Mouse (Mus musculus): ENCODE data around the gene Adh4.
A peak's percentile ranks its signal among the peaks of the same experiment; 100 is the strongest.
"Not testable (repeated sequence)": the region's sequence is repeated elsewhere in the genome, so short reads cannot be mapped to it uniquely, and the experiment has no call there.

The Adh4 gene

DNA sequence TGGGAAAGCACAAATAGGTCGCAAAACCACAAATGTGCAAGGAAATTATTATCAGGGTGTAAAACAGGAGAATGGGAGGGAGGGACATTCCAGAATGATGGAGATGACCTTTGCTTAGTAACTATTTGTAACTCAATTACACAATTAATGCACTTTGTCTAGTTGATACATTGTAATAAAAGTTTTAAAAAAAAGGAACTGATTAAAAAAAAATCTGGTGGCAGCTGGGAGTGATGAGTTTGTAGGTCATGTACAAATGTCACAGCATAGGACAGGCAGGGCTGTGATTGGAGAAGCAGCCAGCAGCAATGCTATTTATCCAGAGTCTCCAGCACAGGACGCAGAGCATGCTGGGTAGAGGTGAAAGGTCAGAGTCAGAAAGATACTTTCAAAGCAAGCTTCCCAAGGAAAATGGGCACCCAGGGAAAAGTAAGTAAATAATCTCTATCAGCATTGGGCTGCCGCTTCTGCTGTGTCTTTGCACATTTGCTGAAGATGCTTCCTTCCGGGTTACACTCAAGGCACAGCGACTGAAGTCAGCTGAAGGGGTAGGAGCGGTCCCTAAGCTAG, at the start of gene Adh4:
Gene Adh4, plus strand, starts transcription at position 346 of the 570 bp plus-strand sequence.
- peak; percentile 21 for DNase-seq (ENCODE audit: inconsistent ontology term)

DNA sequence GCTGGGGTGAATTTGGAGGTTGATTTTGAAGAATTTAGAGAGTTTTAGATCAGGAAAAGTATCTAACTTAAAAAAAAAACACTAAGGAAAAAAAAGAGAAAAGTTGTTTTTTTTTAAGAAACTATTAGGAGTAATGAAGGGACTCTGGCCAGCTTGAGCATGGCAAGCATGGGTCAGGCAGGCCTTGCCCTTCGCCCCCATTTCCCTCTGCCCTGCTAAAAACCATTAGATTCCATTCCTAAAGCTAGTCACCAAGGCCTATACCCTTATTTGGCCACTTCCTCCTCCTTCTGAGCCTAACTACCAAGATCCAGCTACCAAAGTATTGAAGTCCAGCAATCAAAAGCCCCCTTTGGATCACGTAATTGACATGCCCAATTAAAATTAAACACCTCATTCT, 49.1 kb upstream of the Adh4 start:
- no peak for DNase-seq (ENCODE audit: inconsistent ontology term)

DNA sequence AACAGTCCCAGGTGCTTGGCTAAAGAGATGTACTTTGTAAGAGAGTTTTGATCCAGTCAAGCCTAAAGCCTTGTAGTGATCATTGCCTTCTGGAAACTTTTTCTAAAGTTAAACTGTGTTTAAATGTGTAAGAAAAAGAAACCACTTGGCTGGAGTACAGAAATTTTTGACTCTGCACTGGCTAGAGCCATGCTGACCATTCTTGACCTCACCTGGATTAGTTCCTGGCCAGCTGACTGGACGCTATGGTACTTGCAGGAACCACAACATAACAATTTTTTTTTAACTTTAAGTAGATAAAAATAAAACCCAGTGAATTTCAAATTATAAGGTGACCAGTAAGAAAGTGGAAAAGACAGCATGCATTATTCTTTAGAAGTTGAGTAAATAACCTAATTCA, 45.7 kb upstream of the Adh4 start:
- no peak for DNase-seq (ENCODE audit: inconsistent ontology term)

DNA sequence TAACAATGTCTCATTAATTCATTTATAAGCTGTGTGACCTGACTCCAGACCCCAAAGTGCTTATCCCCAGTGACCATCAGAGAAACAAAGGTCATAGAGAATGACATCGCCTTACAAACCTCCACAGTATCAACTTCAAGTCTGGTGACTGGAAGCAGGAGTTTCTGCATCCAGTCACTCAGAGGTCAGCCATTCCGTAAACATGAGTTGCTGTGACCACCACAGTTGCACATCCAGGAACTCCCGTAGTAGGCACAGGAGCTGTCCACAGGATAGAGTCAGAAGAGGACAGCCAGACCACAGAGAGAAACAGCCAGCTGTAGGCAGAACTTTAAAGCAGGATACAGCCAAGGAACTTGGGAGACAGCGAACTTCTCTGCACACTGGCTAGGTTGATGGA, 45.0 kb upstream of the Adh4 start:
- DNase-seq (ENCODE audit: inconsistent ontology term), result not testable (repeated sequence)

DNA sequence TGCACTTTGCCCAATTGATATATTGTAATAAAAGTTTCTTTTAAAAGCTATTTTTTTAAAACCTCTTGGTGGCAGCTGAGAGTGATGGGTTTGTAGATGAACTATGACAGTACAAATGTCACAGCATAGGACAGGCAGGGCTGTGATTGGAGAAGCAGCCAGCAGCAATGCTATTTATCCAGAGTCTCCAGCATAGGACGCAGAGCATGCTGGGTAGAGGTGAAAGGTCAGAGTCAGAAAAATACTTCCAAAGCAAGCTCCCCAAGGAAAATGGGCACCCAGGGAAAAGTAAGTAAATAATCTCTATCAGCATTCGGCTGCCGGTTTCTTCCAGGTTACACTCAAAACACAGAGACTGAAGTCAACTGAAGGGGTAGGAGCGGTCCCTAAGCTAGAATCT, 41.3 kb upstream of the Adh4 start:
- DNase-seq (ENCODE audit: inconsistent ontology term), result no peak

DNA sequence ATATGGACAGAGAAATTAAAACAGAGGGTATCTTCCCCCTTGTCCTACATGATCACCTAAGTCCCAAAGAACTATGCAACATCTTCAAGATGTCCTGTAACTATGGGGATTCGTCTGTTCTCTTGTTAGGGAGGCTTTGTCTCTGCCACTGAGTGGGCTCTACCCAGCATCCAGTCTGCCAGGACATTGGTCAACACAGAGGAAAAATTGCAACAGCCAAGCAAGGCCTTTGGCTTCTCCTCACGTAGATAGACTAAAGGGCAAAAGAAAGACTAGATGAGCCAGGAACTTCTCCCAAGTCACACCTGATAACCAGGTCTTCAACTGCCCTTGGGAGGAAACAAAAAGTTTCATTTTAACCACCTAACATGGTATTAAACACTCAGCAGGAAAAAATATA, 40.1 kb upstream of the Adh4 start:
- DNase-seq (ENCODE audit: inconsistent ontology term), result no peak

DNA sequence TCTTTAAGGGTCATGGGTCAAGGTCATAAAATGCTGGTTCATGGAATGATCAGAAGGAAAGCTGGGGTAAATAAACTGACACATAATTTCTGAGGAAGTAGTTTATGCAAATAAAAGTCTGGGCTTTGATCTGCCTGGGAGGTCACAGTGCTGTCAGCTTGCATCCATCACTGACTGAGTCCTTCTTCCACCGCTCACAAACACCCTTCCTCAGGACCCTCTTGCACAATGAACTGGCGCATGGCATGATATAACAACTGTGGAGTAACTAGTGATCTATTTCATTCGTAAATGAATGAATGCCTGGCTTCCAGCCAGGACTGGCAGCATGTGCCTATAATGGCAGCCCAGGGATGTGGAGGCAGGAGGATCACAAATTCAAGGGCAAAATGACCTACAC, 34.1 kb upstream of the Adh4 start:
- peak; percentile 27 for DNase-seq (ENCODE audit: inconsistent ontology term)

DNA sequence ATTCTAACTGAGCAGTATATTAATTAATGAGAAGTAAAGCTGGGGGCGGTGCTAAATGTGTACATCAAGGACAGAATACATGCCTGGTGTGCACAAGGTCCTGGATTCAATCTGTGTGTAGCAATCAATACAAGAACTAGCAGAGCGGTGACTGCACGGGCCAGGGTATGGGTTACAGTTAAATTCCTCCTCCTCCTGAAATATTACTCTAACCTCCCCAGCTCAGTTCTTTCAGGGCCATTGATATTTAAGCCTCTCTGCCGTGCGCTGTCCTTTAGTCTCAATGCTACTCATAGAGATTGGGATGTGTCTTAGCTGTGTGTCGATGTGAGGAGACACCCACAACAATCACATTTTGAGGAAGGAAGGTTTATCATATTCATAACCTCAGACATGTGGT, 28.1 kb upstream of the Adh4 start:
- no peak for DNase-seq (ENCODE audit: inconsistent ontology term)

DNA sequence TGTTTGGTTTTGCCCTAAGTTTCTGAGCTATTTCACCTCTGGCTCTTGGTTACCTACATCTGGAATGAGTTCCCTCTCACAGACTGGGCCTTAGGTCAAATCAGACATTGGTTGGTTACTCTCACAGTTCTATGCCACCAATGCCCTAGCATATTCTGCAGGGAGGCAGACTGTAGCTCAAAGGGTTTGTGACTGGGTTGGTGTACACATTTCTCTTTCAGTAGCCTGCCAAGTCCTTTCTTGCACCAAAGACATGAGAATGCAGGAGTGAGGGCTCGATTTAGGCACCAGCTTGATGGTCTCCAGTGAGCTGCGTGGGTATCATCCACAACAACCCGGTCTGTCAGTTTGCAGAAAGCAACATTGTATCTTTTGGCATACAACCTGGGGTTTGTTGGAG, 10.4 kb upstream of the Adh4 start:
- DNase-seq (ENCODE audit: inconsistent ontology term), result no peak

DNA sequence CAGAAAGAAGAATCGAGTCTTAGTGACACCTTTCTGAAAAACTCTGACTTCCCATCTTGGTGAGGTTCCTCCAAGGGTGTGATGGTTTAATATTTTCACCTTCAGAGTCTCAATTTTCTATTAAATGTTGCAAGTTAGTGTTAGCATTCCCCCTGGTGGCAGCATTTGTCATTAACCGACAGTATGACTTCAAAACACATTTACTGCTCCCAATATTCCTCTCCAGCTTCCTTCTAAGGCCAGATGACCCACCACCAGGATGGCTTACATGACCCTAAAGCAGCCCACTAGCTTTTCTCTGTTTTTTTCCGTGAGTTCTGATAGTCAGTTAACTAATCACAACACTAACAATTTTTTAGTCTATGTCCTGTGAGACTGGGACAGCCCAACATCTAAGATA, 9.9 kb upstream of the Adh4 start:
- DNase-seq (ENCODE audit: inconsistent ontology term), result peak; percentile 27

DNA sequence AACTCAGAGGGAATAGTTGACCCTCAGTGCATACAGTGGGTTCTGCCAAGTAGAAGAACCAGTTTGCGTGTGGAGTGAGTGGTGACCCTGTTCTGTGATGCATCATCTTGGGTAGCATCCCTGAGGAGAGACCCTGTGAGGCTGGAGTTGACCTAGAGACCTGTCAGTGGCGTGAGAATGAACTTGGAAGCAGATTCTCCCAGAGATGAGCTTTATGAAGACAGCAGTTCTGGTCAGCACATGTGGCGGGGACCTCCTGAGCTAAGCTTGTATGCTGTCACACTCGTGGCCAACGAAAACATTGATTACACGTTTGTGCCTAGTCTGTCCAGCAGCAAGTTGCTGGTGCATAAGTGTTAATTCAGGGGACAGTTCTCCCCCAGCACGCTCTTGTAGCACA, 9.4 kb upstream of the Adh4 start:
- DNase-seq (ENCODE audit: inconsistent ontology term), result no peak

DNA sequence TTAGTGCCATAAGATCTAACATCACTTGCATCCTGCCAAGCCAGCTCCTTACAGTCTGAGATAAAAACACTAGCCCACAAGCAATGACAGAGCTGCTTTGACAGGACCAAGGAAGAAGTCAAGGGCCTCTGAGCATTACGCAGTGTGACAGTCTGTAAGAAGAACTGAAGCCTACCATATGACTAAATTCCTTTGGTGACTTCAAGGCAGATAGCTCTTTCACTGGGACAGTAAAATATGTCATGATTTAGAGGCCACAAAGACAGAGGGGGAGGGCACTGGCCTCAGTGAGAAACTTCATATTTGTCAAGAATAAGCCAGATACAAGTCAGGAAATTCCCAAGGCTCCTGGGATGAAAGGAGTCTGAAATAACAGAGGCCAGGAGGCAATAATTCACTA, 7.3 kb upstream of the Adh4 start:
- DNase-seq (ENCODE audit: inconsistent ontology term), result no peak

DNA sequence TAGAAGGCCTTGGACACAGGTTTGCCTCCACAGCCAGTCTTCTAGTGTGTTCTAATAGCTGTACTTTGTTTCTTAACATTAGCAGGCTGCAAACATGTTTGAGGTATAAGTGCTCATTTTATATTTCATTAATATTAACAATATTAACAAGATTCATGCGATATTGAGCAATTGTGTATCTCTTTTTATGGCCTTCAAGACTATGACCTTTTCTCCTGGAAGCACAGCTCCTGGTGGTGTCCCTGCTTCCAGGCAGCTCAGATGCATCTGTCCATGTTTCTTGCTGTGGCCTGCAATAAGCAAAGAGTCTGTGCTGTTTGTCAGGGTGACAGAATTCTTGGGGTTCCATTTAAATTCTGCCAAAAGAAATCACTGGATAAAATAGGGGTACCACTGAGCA, 5.7 kb upstream of the Adh4 start:
- DNase-seq (ENCODE audit: inconsistent ontology term), result no peak

DNA sequence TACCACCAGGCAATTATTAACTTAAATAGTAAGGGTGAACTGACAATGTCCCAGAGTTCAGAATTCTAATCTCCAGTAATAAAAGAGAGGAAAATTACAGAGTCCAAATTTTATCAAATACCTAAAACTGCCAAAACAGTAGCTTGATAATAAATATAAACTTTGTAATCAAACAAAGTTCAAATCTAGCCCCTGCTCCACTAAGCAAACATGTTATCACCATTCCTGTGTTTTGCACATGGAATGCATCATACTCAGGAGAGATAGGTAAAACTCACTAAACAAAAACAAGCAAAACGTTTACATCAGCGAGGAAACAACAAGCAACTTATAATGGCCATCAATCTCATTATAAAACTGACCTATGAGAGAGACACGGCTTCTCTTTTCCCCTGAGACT, 5.1 kb upstream of the Adh4 start:
- no peak for DNase-seq (ENCODE audit: inconsistent ontology term)

DNA sequence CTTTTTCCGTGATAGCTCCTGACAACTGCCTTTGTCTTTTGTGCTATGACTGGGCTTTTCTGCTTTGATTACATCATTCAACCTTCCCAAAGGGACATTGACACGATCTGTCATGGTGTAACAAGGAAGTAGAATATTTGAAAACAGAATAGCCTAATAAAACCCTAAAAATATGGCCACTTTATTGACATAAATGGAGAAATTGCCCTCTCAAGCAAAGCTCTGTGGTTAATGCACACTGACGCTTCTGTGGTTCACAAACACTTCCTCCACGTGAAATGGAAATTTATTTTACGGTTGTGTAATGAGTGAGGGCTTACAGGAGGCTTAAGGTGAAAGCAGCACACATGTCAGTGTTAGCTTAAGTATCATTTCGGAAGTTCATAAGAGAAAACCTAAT, 4.1 kb downstream of the Adh4 start:
- DNase-seq (ENCODE audit: inconsistent ontology term), result no peak

DNA sequence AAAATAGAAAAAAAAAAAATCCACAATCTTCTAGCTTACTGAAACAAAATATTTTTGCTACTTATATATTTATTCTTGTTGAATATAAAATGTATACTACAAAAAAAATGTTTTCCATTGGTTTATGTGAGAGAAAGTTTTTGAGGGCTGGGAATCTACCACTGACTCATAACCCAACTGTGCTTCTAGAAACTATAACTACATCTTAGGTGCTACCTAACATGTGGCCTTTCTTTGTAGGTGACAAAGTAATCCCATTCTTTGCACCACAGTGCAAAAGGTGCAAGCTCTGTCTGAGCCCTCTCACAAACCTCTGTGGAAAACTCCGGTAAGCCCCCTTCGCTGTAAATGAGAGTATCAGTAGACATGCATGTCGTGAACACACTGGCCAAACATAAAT, 5.1 kb downstream of the Adh4 start:
- no peak for DNase-seq (ENCODE audit: inconsistent ontology term)

DNA sequence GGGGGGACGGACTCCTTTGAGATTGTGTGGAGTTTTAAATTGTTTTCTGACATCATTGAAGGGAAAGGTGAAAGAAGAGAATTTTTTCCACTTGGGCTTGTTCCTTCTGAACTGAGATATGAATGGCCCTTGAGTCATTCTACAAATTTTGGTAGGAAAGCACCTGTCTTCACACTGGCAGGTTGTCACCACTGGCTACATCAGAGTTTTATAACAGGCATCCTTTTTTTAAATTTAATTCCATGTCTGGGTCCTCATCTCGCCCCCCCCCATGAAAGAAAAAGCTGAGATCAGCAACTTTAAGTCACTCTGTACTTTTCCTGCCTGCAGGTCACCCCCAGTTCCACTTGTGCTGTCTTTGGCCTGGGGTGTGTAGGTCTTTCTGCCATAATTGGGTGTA, 8.4 kb downstream of the Adh4 start:
- no peak for DNase-seq (ENCODE audit: inconsistent ontology term)

DNA sequence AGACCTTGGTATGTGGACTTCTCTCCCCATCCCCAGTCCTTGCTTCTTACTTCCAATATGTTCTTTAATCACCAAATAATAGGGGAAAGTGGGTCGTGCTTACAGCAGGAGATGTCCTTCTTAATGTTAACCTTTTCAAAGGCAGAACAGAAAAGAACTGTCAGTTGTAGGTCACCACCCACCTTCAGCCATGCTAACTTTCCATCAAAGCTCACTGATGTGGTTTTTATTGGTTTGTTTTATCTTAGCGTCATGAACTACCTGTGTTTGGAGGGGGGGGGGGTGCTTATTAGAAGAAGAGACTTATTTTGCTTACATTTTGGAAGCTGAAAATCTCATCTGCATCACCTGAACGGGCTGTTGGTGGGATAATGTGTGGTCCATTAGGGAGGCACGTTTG, 9.0 kb downstream of the Adh4 start:
- no peak for DNase-seq (ENCODE audit: inconsistent ontology term)

DNA sequence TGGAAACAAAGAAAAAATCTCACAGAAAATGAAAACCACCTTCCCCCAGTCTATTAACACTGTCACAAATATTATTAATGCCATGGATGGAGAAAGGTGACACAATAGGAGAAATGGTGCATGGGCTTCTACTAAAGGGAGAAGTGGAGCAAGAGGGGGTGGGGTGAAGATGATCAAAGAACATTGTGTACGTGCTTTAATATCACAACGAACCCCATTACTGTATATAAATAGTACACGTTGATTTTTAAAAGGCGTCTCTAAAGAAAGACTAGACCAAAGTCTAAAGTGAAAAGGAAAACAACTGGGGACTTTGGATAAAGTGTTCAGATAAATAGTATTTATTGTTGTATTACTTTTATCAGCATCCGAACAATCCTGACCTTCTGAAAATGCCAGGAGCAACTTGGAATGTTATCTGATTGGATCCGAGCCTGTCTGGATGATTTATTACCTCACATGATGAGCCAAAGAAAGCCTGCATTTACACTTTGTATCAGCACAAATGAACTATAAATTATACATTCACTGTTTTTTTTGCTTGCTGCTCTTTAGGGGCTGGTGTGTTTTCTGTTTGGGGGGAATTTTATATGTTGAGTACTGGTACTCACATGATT, 15.2 kb downstream of the Adh4 start:
- no peak for DNase-seq (ENCODE audit: inconsistent ontology term)

DNA sequence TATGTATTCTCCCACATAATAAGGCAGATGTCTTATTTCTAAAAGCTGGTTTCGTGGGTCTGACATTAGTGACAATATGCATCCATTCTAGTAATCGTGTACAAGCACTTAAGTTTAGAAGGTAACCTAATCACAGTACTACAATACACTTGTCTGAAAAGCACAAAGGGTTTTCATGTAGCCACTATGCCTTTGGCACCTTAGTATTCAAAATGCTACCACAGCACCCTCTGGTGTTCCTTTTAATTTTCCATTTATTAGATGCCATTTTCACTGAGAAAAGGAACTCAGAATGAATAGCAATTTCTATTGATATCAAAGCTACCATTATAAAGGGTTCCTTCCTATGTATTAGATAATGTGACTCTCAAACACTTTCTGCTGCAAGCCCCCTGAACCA, 16.6 kb downstream of the Adh4 start:
- DNase-seq (ENCODE audit: inconsistent ontology term), result no peak

DNA sequence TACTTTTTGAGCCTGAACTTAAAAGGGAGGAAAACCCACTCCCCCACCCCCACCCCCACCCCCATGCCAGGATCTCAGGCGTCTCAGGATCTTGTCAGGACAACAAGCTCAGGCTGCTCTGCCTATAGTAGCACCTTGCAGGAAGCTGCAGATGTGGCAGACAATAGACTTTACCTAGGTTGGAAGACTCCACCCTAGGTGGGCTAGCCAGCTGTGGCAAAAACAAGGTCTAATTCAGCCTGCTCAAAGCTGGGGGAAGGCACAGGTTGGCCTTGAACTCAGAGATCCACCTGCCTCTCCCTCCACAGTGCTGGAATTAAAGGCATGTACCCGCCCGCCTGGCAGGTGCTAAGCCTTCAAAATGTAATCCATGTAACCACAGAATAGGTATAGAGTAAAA, 23.4 kb downstream of the Adh4 start:
- no peak for DNase-seq (ENCODE audit: inconsistent ontology term)

DNA sequence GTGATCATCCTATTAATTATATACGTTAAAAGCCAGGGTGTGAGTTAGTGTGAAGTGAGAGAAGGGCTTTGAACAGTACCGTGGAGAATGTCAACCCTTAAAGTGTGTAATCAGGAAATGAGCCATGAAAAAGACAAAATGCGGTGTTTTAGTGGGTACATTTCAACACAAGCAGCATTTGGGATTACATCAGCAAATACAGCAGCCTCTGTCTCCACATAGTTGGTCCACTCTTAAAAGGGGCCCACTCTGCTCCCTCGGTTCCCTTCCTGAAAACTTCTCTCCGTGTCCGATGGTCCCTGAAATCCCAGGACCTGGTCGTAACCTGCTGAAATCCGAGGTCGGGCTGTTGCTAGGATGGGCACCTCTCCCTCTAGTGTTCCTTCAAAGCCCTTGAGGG, 26.9 kb downstream of the Adh4 start:
- no peak for DNase-seq (ENCODE audit: inconsistent ontology term)

DNA sequence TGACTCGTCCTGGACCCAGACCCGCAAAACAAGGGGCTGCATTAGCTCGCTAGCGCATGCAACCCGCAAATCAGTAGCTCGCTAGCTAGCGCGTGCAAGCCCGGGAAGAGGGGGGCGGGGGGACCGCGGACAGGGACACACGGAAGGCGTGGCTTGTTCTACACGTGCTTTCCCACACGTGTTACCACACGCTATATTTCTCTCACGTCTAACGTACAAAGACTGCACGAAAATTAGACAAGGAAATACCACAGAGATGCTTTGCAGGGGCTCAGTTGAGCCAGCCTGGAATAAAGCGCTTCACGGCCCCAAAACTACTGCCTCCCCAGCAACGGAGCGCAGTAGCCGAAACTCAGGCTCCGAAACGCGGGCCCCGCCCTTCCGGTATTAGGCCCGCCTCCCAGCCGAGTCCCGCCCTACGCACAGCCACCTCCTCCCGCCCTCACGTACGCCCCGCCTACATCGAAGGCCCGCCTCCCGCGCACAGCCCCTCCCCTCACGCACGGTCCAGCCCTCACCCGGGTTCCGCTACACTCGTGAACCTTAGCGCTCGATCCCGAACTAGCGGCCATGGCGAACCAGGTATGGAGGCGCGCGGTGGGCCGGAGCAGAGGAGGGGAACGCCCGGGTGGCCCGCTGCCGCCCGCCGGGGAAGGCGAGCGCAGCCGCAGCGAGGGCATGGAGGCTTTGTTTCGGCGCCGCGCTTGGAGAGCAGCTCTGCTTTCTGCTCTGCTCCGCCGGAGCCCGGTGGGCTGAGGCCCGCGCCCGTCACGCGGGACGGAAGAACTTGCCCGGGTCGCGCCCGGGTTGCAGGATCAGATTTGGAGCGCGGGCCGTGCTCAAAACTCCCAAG, 27.6 kb downstream of the Adh4 start, which contains the start of gene Adh5:
Gene Adh5, plus strand, starts transcription at position 482 of the 853 bp plus-strand sequence.
- peak; percentile 97 for DNase-seq (ENCODE audit: inconsistent ontology term)

Data from Muller cell, postnatal 12 days (primary cell).